Mouse (Mus musculus) large intestine, adult 2 months (tissue): Measurements from ENCODE around the gene Smim5. TPM values are rescaled to one million over a fixed set of nuclear protein-coding genes. Genes with fewer than 3 reads are reported as not detected.

Experiments used
- DNase-seq: peaks from one replicate; pipeline ENCODE4 v3.0.0-alpha.2; 2012; ENCODE audit warnings: low read depth, low spot score
- WGBS: fragments of 180-500 bp; shearing (Covaris S2); methylation state at CpG from one replicate; pipeline ENCODE4 v1.1.7; 2018; 5-methylcytosine and 5-hydroxymethylcytosine counted together
- polyA plus RNA-seq: library from polyadenylated mRNA; depleted of rRNA; stranded (reverse); fragments of >200 nt; gene quantifications from 2 replicates; pipeline ENCODE4 v1.2.3, GENCODE M21; 2012

Gene Smim5
- polyA plus RNA-seq, 1 experiment, result 6.3 TPM

- DNase-seq, result no peak
- WGBS, result 73% methylated on average over 5 of the region's 5 CpGs
Observed at GRCm38 (mm10) chr11:115919073-115919472, 19.3 kb downstream of the Smim5 start.

GRCm38 (mm10) chr11:115920110-115920818, 20.5 kb downstream of the Smim5 start:
- 21% methylated on average over 6 of the region's 6 CpGs for WGBS
- no peak for DNase-seq

GRCm38 (mm10) chr11:115921986-115922385, 22.2 kb downstream of the Smim5 start:
- DNase-seq, result no peak
- 97% methylated on average over 1 of the region's 1 CpGs for WGBS

- no peak for DNase-seq
- 86% methylated on average over 8 of the region's 8 CpGs for WGBS
Observed at GRCm38 (mm10) chr11:115929031-115929430, 29.3 kb downstream of the Smim5 start.

- 68% methylated on average over 3 of the region's 3 CpGs for WGBS
- no peak for DNase-seq
Observed at GRCm38 (mm10) chr11:115929818-115930217, 30.1 kb downstream of the Smim5 start.

GRCm38 (mm10) chr11:115931235-115931634, 31.5 kb downstream of the Smim5 start:
- WGBS, result 62% methylated on average over 3 of the region's 3 CpGs
- no peak for DNase-seq

- under 1% methylated on average over 28 of the region's 28 CpGs for WGBS
- DNase-seq, result peak; percentile 97
Observed at GRCm38 (mm10) chr11:115933108-115933746, 33.5 kb downstream of the Smim5 start, which contains the start of the genes Sap30bp and Recql5. Gene Sap30bp (plus strand): TSS chr11:115933282. Gene Recql5 (minus strand): TSS chr11:115933477.

- no peak for DNase-seq
- under 1% methylated on average over 16 of the region's 16 CpGs for WGBS
Observed at GRCm38 (mm10) chr11:115933747-115934110, 34.0 kb downstream of the Smim5 start.

- DNase-seq, result no peak
- 28% methylated on average over 6 of the region's 6 CpGs for WGBS
Observed at GRCm38 (mm10) chr11:115939690-115940329, 40.0 kb downstream of the Smim5 start.

- 72% methylated on average over 7 of the region's 7 CpGs for WGBS
Observed at GRCm38 (mm10) chr11:115941980-115942379, 42.2 kb downstream of the Smim5 start.

GRCm38 (mm10) chr11:115945247-115945646, 45.5 kb downstream of the Smim5 start:
- DNase-seq, result no peak
- 79% methylated on average over 8 of the region's 8 CpGs for WGBS

More at GRCm38 (mm10) chr11:115941980-115942379, 42.2 kb downstream of the Smim5 start:
- no peak for DNase-seq

GRCm38 (mm10) chr11:115946221-115946828, 46.6 kb downstream of the Smim5 start:
- 75% methylated on average over 9 of the region's 9 CpGs for WGBS
- no peak for DNase-seq

- no peak for DNase-seq
- 92% methylated on average over 9 of the region's 9 CpGs for WGBS
Observed at GRCm38 (mm10) chr11:115948316-115948715, 48.5 kb downstream of the Smim5 start.

- WGBS, result 79% methylated on average over 2 of the region's 2 CpGs
- DNase-seq, result no peak
Observed at GRCm38 (mm10) chr11:115950719-115951118, 51.0 kb downstream of the Smim5 start.

GRCm38 (mm10) chr11:115954712-115955111, 54.9 kb downstream of the Smim5 start:
- 36% methylated on average over 5 of the region's 5 CpGs for WGBS
- no peak for DNase-seq

GRCm38 (mm10) chr11:115955195-115955858, 55.6 kb downstream of the Smim5 start:
- 26% methylated on average over 10 of the region's 10 CpGs for WGBS
- no peak for DNase-seq
